Mouse (Mus musculus) G1E (cell line): ENCODE measurements around the gene Nol7. TPM values are rescaled to one million over a fixed set of nuclear protein-coding genes. Genes with fewer than 3 reads are reported as not detected.

Experiments used
- ATAC-seq: 2 replicates; pipeline ENCODE4 v1.8.0; 2016; ENCODE audit warnings: mild to moderate bottlenecking; ENCODE audit not compliant: insufficient number of reproducible peaks, poor library complexity, low FRiP score, severe bottlenecking; ENCODE audit errors: extremely low read depth
- DNase-seq: peaks from one replicate; pipeline ENCODE4 v3.0.0; 2012; ENCODE audit warnings: low spot score
- H3K27me3 ChIP-seq: 2 replicates; pipeline ENCODE4 v1.6.1; 2012; ENCODE audit warnings: mild to moderate bottlenecking, low read length, inconsistent platforms; ENCODE audit not compliant: insufficient read depth
- H3K36me3 ChIP-seq: replicated peaks from 2 replicates; pipeline ENCODE3; 2012; ENCODE audit warnings: mild to moderate bottlenecking, inconsistent platforms
- H3K4me1 ChIP-seq: 2 replicates; pipeline ENCODE4 v1.6.1; 2012; ENCODE audit warnings: low read depth, low read length, inconsistent platforms, mixed read lengths; ENCODE audit not compliant: insufficient read depth
- H3K4me3 ChIP-seq: 2 replicates; pipeline ENCODE4 v1.5.1; 2012; ENCODE audit warnings: low read depth, mild to moderate bottlenecking, inconsistent platforms, low read length, moderate library complexity, mixed read lengths
- H3K9me3 ChIP-seq: replicated peaks from 2 replicates; pipeline ENCODE4 v1.6.1; 2012; ENCODE audit warnings: inconsistent platforms
- CTCF ChIP-seq: IDR thresholded peaks from 2 replicates; pipeline ENCODE4 v1.5.1; 2012; ENCODE audit warnings: low read depth, low read length, inconsistent platforms, mixed read lengths
- GATA1 ChIP-seq: IDR thresholded peaks from 2 replicates; pipeline ENCODE4 v1.6.1; 2012; ENCODE audit warnings: borderline replicate concordance, low read length, inconsistent platforms, mixed read lengths
- GATA2 ChIP-seq: IDR thresholded peaks from 2 replicates; pipeline ENCODE4 v1.6.1; 2012; ENCODE audit warnings: low read depth, low read length, inconsistent platforms, borderline replicate concordance
- POLR2AphosphoS5 ChIP-seq: IDR thresholded peaks from 2 replicates; pipeline ENCODE4 v1.6.1; 2012; ENCODE audit warnings: low read depth, low read length, inconsistent platforms; ENCODE audit not compliant: insufficient replicate concordance
- TAL1 ChIP-seq: conservative IDR thresholded peaks from 2 replicates; pipeline ENCODE4 v1.6.1; 2012; ENCODE audit warnings: low read depth, low read length, inconsistent platforms, mixed read lengths
- polyA plus RNA-seq: library from polyadenylated mRNA; stranded (reverse); fragments of >175 nt; gene quantifications from 2 replicates; pipeline ENCODE4 v1.2.3, GENCODE M21; 2012
- total RNA-seq, 2 experiments: library from RNA; stranded (forward) in 1 of 2; stranded (reverse) in 1 of 2; fragments of 200-1000 nt in 1 of 2; fragments of >200 nt in 1 of 2; fragmentation: Nextera tagmentation in 1 of 2; gene quantifications; 2 replicates each; pipeline ENCODE4 v1.2.3; 2014 to 2017

Nol7 gene
- total and polyA plus RNA-seq, 3 experiments = 174 to 231 (median 221) TPM

DNA sequence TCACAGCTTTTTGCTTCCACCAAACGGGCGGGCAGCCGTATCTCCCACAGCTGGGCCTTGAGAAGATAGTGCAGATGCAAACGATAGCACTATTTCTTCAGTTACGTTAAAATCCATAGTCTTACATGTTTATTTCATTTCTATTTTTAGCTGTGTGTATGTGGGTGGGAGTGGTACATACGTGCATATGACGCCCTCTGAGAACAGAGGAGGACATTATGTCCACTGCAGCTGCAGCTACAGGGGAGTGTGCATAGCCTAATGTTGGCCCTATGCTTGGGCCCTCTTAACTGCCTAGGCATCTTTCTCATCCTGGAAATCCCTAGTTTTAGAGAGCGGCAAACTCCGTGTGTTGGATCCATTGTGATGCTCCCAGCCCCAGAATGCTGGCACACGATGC lies 24.0 kb upstream of the Nol7 start:
- H3K9me3 ChIP-seq = no peaks in the 10 kb centered on the region; the same call in 1 of the 2 replicates
- H3K4me3 ChIP-seq = no peak overlapping the region
- H3K27me3 ChIP-seq = no peaks in the 10 kb centered on the region
- H3K4me1 ChIP-seq = no peaks in the 10 kb centered on the region
- TF ChIP-seq CTCF (no peak), TAL1 (no peak), POLR2AphosphoS5 (no peak), GATA1 (no peak), GATA2 (no peak)
- peaks cover 24% of the 10 kb centered on the region for H3K36me3 ChIP-seq
- ATAC-seq (no peak), DNase-seq (no peak)

DNA sequence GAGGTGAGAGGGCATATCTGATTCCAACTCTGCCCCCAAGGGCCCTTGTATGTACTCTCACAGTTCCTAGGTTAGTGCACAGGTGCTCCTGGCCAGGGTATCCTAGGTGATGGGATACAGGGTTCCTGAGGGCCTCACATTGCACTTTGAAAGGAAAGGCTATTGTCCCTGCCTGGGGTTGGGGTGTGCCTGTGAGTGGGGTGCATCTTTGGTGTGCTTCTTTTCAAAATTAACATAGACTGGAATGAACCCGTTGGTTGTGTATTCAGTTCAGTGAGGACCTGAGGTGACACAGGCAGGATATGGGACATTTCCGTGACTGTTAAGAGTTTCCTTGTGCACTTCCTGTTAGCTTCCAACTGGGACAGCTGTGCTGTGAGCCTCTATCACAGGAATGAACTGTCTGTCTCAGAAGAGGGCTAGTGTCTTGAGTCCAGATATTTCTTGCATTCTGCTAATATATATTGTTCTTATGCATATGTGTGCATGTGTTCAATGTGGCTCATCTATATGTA lies 23.2 kb upstream of the Nol7 start:
- no peak for ATAC-seq
- H3K36me3 ChIP-seq = peaks cover 24% of the 10 kb centered on the region
- no peak for TF ChIP-seq GATA1
- TF ChIP-seq POLR2AphosphoS5 = no peak
- TF ChIP-seq TAL1 = no peak
- no peak for TF ChIP-seq GATA2
- no peak for TF ChIP-seq CTCF

DNA sequence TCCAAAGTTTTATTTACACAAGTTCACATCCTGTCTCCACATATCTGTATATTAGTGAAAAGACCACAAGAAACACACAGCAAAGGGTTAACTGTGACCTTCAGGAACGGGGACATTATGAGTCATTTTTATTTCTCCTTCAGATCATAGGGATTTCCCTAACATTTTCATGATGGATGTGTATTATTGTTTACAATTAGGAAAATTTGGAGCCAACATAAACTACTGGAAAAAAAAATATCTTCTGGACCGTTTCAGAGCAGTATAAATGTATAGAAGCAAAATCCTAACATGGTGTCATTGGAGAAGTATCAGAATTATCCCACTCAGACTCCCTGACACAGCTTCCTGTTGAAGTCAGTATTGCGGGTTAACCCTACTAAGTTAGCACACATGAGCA lies 18.2 kb upstream of the Nol7 start:
- Histone ChIP-seq H3K4me1 (no peaks in the 10 kb centered on the region), H3K36me3 (peaks cover 12% of the 10 kb centered on the region), H3K27me3 (peaks cover 3% of the 10 kb centered on the region), H3K4me3 (no peak overlapping the region), H3K9me3 (no peaks in the 10 kb centered on the region; the same call in 1 of the 2 replicates)
- no peak for ATAC-seq
- no peak for DNase-seq
- TF ChIP-seq CTCF = no peak
- TF ChIP-seq TAL1 = no peak
- TF ChIP-seq GATA1 = no peak
- no peak for TF ChIP-seq GATA2
- TF ChIP-seq POLR2AphosphoS5 = no peak

More for the DNA sequence above, 23.2 kb upstream of the Nol7 start:
- no peak overlapping the region for H3K4me3 ChIP-seq
- no peaks in the 10 kb centered on the region for H3K27me3 ChIP-seq
- H3K4me1 ChIP-seq = no peaks in the 10 kb centered on the region
- no peak for DNase-seq
- H3K9me3 ChIP-seq = no peaks in the 10 kb centered on the region; the same call in 1 of the 2 replicates

DNA sequence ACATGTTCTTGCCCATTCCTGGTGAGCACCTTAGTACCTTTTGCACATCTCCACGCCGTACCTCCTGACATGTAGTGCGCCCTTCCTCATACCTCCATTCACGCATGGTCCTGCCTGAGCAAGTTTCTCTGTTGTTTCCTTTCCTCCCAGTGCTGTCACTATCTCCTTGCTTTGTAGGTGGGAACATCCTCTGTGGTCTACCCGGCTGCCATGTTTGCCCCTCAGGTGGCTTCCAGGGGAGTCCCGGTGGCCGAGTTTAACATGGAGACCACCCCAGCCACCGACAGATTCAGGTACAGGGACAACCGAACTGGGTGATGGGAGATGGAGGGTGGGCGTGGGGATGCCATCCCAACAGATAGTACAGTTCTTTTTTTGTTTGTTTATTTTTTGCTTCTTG lies 12.9 kb upstream of the Nol7 start:
- Histone ChIP-seq H3K36me3 (no peaks in the 10 kb centered on the region), H3K4me1 (no peaks in the 10 kb centered on the region), H3K9me3 (no peaks in the 10 kb centered on the region), H3K27me3 (peaks cover 3% of the 10 kb centered on the region), H3K4me3 (no peak overlapping the region)
- ATAC-seq = no peak
- no peak for DNase-seq
- no peak for TF ChIP-seq GATA1
- TF ChIP-seq POLR2AphosphoS5 = no peak
- TF ChIP-seq TAL1 = no peak
- TF ChIP-seq CTCF = no peak
- no peak for TF ChIP-seq GATA2

DNA sequence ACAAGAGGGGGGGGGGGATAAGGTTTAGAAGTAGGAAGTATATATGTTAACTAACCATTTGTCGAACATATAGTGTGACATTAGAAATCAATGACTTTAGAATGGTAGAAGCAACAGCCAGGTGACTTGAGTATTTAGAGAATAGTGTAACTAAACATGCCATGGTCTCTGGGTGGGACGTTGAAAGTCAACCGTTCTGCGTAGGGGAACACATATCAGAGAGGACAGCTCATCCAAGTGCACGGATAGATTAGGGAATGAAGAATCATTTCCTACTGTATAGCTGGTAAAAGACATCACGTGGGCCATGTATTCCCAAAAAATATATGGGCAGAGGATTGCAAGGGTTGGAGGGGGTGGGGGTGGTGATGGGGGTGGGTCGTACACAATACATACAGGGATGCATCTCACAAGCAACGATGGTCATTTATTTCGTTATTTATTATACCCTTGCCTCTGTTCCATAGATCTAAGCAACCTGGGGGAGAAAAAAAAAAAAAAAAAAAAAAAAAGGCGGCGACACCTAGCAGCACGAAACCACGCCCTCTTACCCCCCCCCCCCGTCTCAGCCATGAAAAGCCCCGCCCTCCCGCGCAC lies 392 bp upstream of the Nol7 start:
- H3K9me3 ChIP-seq = 0 out of 2 replicates have a peak, but pooled peaks cover 3% of the 10 kb centered on the region
- DNase-seq (no peak), ATAC-seq (no peak)
- H3K27me3 ChIP-seq = no peaks in the 10 kb centered on the region
- peaks cover 21% of the 10 kb centered on the region for H3K4me1 ChIP-seq
- peaks cover 48% of the 10 kb centered on the region for H3K36me3 ChIP-seq
- peak overlapping the region; percentile 94; the same call in 1 of the 2 replicates for H3K4me3 ChIP-seq
- no peak for TF ChIP-seq CTCF
- no peak for TF ChIP-seq POLR2AphosphoS5
- no peak for TF ChIP-seq GATA1
- TF ChIP-seq GATA2 = no peak
- no peak for TF ChIP-seq TAL1

DNA sequence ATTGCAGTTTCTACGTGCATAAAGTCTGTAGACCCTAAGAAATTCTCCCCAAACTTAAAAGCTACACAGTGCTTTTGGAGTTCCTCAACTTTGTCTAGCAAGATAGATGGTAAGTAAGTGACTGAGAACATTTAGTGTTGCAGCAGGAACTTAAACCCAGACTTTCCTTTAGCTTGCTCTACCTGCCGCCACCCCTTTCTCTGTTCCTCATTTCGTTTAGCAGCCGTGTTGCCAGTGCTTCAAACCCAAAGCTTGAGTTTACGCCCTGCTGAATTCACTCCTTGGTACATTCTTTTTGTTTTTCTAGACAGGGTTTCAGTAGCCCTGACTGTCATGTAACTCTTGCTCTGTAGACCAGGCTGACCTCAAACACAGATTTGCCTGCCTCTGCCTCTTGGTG lies 1.4 kb downstream of the Nol7 start:
- peak overlapping the region; percentile 94 for H3K4me3 ChIP-seq
- no peak for TF ChIP-seq GATA1
- H3K36me3 ChIP-seq = peaks cover 65% of the 10 kb centered on the region
- peak; percentile 8 for DNase-seq
- no peaks in the 10 kb centered on the region for H3K27me3 ChIP-seq
- H3K4me1 ChIP-seq = peaks cover 21% of the 10 kb centered on the region
- no peak for ATAC-seq
- H3K9me3 ChIP-seq = no peaks in the 10 kb centered on the region
